Mouse (Mus musculus): ENCODE measurements around the gene Ttc9b. TPM values are rescaled to one million over a fixed set of nuclear protein-coding genes. Genes with fewer than 3 reads are reported as not detected.

The Ttc9b gene
- polyA plus RNA-seq, 1 experiment from 2014 or later: 84.4 TPM

GRCm38 (mm10) chr7:27610370-27610769, 43.3 kb upstream of the Ttc9b start:
- 93% methylated on average over 3 of the region's 3 CpGs for WGBS
- no peak for ATAC-seq
- Histone ChIP-seq H3K9ac (ENCODE audit: low read depth, low read length) (no peak overlapping the region), H3K4me3 (ENCODE audit: low read depth, low read length) (no peak overlapping the region), H3K4me2 (ENCODE audit: low read length) (no peak overlapping the region), H3K27ac (ENCODE audit: low read length) (no peak overlapping the region), H3K36me3 (ENCODE audit: control insufficient read depth, insufficient read depth, low read length) (no peaks in the 10 kb centered on the region; the same call in 1 of the 2 replicates), H3K27me3 (ENCODE audit: control insufficient read depth, insufficient read depth, low read depth, low read length) (no peaks in the 10 kb centered on the region), H3K4me1 (ENCODE audit: control insufficient read depth, insufficient read depth, low read length) (peaks cover 15% of the 10 kb centered on the region), H3K9me3 (replicated peaks; ENCODE audit: control insufficient read depth, low read length, poor library complexity, severe bottlenecking) (no peaks in the 10 kb centered on the region)

GRCm38 (mm10) chr7:27610871-27611270, 42.8 kb upstream of the Ttc9b start:
- peaks cover 15% of the 10 kb centered on the region for H3K4me1 ChIP-seq (ENCODE audit: control insufficient read depth, insufficient read depth, low read length)
- H3K4me2 ChIP-seq (ENCODE audit: low read length): no peak overlapping the region
- no peaks in the 10 kb centered on the region for H3K9me3 ChIP-seq (replicated peaks; ENCODE audit: control insufficient read depth, low read length, poor library complexity, severe bottlenecking)
- ATAC-seq: no peak
- H3K36me3 ChIP-seq (ENCODE audit: control insufficient read depth, insufficient read depth, low read length): no peaks in the 10 kb centered on the region; the same call in 1 of the 2 replicates
- WGBS: 94% methylated on average over 5 of the region's 5 CpGs
- H3K27ac ChIP-seq (ENCODE audit: low read length): no peak overlapping the region
- H3K4me3 ChIP-seq (ENCODE audit: low read depth, low read length): no peak overlapping the region
- H3K27me3 ChIP-seq (ENCODE audit: control insufficient read depth, insufficient read depth, low read depth, low read length): no peaks in the 10 kb centered on the region
- no peak overlapping the region for H3K9ac ChIP-seq (ENCODE audit: low read depth, low read length)

DNA sequence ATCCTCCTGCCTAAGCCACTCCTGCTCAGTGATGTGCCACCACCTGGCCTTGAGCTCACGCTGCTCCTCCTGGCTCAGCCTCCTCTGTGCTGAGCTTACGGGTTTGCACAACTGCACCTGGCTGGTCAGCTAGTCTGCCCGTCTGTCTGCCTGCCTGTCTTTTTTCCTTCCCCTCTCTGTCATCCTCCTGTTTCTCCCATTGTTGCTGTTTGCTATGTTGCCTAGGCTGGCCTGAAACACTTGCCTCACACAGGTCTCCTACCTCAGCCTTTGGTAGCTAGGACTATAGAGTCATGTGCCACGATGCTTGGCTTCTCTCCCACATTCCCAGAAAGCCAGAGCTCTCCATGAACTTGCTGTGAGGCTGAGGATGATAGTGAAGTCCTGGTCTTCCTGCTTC, 40.8 kb upstream of the Ttc9b start:
- H3K9me3 ChIP-seq (replicated peaks; ENCODE audit: control insufficient read depth, low read length, poor library complexity, severe bottlenecking): no peaks in the 10 kb centered on the region
- no peak overlapping the region for H3K9ac ChIP-seq (ENCODE audit: low read depth, low read length)
- ATAC-seq: no peak
- H3K27ac ChIP-seq (ENCODE audit: low read length): peak overlapping the region; percentile 29
- H3K4me1 ChIP-seq (ENCODE audit: control insufficient read depth, insufficient read depth, low read length): peaks cover 11% of the 10 kb centered on the region
- 63% methylated on average over 4 of the region's 4 CpGs for WGBS
- no peak overlapping the region for H3K4me3 ChIP-seq (ENCODE audit: low read depth, low read length)
- no peaks in the 10 kb centered on the region; the same call in 1 of the 2 replicates for H3K36me3 ChIP-seq (ENCODE audit: control insufficient read depth, insufficient read depth, low read length)
- no peak overlapping the region for H3K4me2 ChIP-seq (ENCODE audit: low read length)
- no peaks in the 10 kb centered on the region for H3K27me3 ChIP-seq (ENCODE audit: control insufficient read depth, insufficient read depth, low read depth, low read length)

DNA sequence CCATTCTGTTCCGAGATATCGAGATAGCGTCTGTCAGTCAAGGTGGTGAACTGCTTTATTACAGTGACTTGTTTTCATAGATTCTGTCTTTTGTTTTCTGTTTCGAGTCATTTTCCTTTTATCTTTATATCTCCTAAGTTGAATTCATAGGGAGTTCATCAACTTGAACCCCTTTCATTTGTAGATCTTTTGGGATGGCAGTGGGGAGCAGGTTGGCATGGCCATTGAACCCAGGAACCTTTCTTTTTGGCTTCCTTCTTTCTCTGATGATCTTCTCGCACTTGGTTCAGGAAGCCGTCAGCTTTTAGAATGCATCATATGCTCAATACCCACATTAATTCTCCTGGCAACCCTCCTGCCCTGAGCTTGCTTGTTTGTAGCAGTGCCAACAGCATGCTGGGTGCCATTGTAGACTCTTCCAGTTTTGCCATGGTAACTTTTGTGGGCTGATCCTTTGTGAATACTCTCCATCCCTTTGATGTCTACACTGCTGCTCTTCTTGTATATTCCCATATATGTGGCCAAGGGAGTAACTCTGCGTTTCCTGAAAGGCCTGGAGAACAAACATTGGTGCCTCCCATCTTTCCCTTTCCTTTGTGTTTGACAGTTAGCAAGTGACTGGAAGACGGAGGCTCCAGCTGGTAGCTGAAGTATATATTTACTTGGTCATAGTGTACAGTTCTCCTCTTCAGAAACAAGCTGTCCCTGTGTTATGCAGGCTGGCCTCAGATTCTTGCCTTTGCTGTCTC, 39.8 kb upstream of the Ttc9b start:
- Histone ChIP-seq H3K4me2 (ENCODE audit: low read length) (no peak overlapping the region; the same call in 1 of the 2 replicates), H3K27me3 (ENCODE audit: control insufficient read depth, insufficient read depth, low read depth, low read length) (no peaks in the 10 kb centered on the region), H3K4me3 (ENCODE audit: low read depth, low read length) (no peak overlapping the region), H3K9me3 (replicated peaks; ENCODE audit: control insufficient read depth, low read length, poor library complexity, severe bottlenecking) (no peaks in the 10 kb centered on the region), H3K36me3 (ENCODE audit: control insufficient read depth, insufficient read depth, low read length) (no peaks in the 10 kb centered on the region; the same call in 1 of the 2 replicates), H3K4me1 (ENCODE audit: control insufficient read depth, insufficient read depth, low read length) (peaks cover 11% of the 10 kb centered on the region), H3K27ac (ENCODE audit: low read length) (peak overlapping the region; percentile 78), H3K9ac (ENCODE audit: low read depth, low read length) (no peak overlapping the region)
- peak; percentile 80; the same call in 1 of the 2 replicates for ATAC-seq
- 29% methylated on average over 8 of the region's 8 CpGs for WGBS

DNA sequence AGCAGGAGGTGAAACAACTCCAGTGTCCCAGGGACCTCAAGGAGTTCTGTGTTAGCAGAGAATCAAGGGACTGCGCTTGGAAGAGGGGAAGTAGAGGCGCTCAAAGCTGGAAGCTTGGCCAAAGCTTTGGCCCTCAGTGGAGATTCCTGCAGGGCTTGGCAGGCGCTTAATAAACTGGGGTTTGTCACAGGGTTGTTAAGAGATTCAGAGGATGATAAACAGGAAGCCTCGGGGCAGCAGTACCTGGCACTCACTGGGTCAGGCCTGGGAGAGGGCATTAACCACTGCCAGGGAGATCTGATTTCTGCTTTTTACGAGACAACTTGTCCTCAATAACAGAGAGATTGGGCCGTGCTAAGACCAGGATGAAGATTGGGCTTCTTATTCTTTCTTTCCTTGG, 32.7 kb upstream of the Ttc9b start:
- Histone ChIP-seq H3K9me3 (replicated peaks; ENCODE audit: control insufficient read depth, low read length, poor library complexity, severe bottlenecking) (no peaks in the 10 kb centered on the region), H3K27ac (ENCODE audit: low read length) (no peak overlapping the region)
- WGBS: 86% methylated on average over 6 of the region's 6 CpGs

DNA sequence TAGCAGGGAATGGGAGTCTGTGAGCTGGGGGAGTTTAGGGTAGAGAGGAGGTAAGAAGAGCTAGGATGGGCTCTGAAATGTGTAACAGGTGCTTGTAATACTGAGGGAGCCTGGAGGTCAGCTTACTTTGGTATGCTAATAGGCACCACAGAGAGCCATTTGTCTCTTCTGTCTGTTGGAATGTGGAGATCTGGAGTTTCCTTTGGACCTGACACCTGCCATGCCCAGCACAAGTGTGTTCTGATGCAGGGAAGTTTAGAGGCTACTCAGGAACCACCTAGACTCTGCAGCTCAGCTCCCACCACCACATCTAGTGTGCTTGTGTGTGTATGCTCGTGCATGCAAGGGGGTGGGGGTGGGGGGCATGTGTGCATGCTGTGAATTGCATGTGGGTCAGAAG, 31.5 kb upstream of the Ttc9b start:
- H3K27ac ChIP-seq (ENCODE audit: low read length): no peak overlapping the region
- no peaks in the 10 kb centered on the region for H3K4me1 ChIP-seq (ENCODE audit: control insufficient read depth, insufficient read depth, low read length)
- no peak overlapping the region for H3K9ac ChIP-seq (ENCODE audit: low read depth, low read length)
- no peak for ATAC-seq
- no peak overlapping the region for H3K4me2 ChIP-seq (ENCODE audit: low read length)
- 89% methylated on average over 1 of the region's 1 CpGs for WGBS
- H3K36me3 ChIP-seq (ENCODE audit: control insufficient read depth, insufficient read depth, low read length): peaks cover 11% of the 10 kb centered on the region; the same call in 1 of the 2 replicates
- no peak overlapping the region for H3K4me3 ChIP-seq (ENCODE audit: low read depth, low read length)
- no peaks in the 10 kb centered on the region for H3K27me3 ChIP-seq (ENCODE audit: control insufficient read depth, insufficient read depth, low read depth, low read length)
- H3K9me3 ChIP-seq (replicated peaks; ENCODE audit: control insufficient read depth, low read length, poor library complexity, severe bottlenecking): no peaks in the 10 kb centered on the region

More for the DNA sequence above, 32.7 kb upstream of the Ttc9b start:
- Histone ChIP-seq H3K27me3 (ENCODE audit: control insufficient read depth, insufficient read depth, low read depth, low read length) (no peaks in the 10 kb centered on the region), H3K4me3 (ENCODE audit: low read depth, low read length) (no peak overlapping the region), H3K9ac (ENCODE audit: low read depth, low read length) (no peak overlapping the region), H3K4me2 (ENCODE audit: low read length) (no peak overlapping the region), H3K4me1 (ENCODE audit: control insufficient read depth, insufficient read depth, low read length) (no peaks in the 10 kb centered on the region), H3K36me3 (ENCODE audit: control insufficient read depth, insufficient read depth, low read length) (peaks cover 11% of the 10 kb centered on the region; the same call in 1 of the 2 replicates)
- ATAC-seq: no peak

GRCm38 (mm10) chr7:27624967-27625366, 28.7 kb upstream of the Ttc9b start:
- ATAC-seq: no peak
- Histone ChIP-seq H3K9me3 (replicated peaks; ENCODE audit: control insufficient read depth, low read length, poor library complexity, severe bottlenecking) (no peaks in the 10 kb centered on the region), H3K9ac (ENCODE audit: low read depth, low read length) (no peak overlapping the region), H3K36me3 (ENCODE audit: control insufficient read depth, insufficient read depth, low read length) (peaks cover 13% of the 10 kb centered on the region; the same call in 1 of the 2 replicates), H3K4me1 (ENCODE audit: control insufficient read depth, insufficient read depth, low read length) (no peaks in the 10 kb centered on the region), H3K4me2 (ENCODE audit: low read length) (no peak overlapping the region), H3K4me3 (ENCODE audit: low read depth, low read length) (no peak overlapping the region), H3K27me3 (ENCODE audit: control insufficient read depth, insufficient read depth, low read depth, low read length) (no peaks in the 10 kb centered on the region), H3K27ac (ENCODE audit: low read length) (no peak overlapping the region)

GRCm38 (mm10) chr7:27627707-27628106, 26.0 kb upstream of the Ttc9b start:
- peaks cover 17% of the 10 kb centered on the region for H3K36me3 ChIP-seq (ENCODE audit: control insufficient read depth, insufficient read depth, low read length)
- ATAC-seq: no peak
- no peak overlapping the region for H3K4me3 ChIP-seq (ENCODE audit: low read depth, low read length)
- no peak overlapping the region for H3K4me2 ChIP-seq (ENCODE audit: low read length)
- no peak overlapping the region for H3K27ac ChIP-seq (ENCODE audit: low read length)
- no peaks in the 10 kb centered on the region for H3K4me1 ChIP-seq (ENCODE audit: control insufficient read depth, insufficient read depth, low read length)
- 81% methylated on average over 7 of the region's 7 CpGs for WGBS
- no peaks in the 10 kb centered on the region for H3K9me3 ChIP-seq (replicated peaks; ENCODE audit: control insufficient read depth, low read length, poor library complexity, severe bottlenecking)
- H3K27me3 ChIP-seq (ENCODE audit: control insufficient read depth, insufficient read depth, low read depth, low read length): no peaks in the 10 kb centered on the region
- no peak overlapping the region for H3K9ac ChIP-seq (ENCODE audit: low read depth, low read length)

- no peak for ATAC-seq
- Histone ChIP-seq H3K27me3 (ENCODE audit: control insufficient read depth, insufficient read depth, low read depth, low read length) (no peaks in the 10 kb centered on the region), H3K27ac (ENCODE audit: low read length) (no peak overlapping the region), H3K9me3 (replicated peaks; ENCODE audit: control insufficient read depth, low read length, poor library complexity, severe bottlenecking) (no peaks in the 10 kb centered on the region), H3K9ac (ENCODE audit: low read depth, low read length) (no peak overlapping the region), H3K4me3 (ENCODE audit: low read depth, low read length) (no peak overlapping the region), H3K4me2 (ENCODE audit: low read length) (no peak overlapping the region), H3K4me1 (ENCODE audit: control insufficient read depth, insufficient read depth, low read length) (no peaks in the 10 kb centered on the region), H3K36me3 (ENCODE audit: control insufficient read depth, insufficient read depth, low read length) (peaks cover 17% of the 10 kb centered on the region)
- WGBS: 97% methylated on average over 6 of the region's 6 CpGs
These were observed 25.5 kb upstream of the Ttc9b start for GRCm38 (mm10) chr7:27628190-27628589.
